Mouse (Mus musculus): ENCODE data around the gene Ddx6.

The Ddx6 gene

GRCm38 (mm10) chr9:44641616-44642015 is 36.9 kb downstream of the Ddx6 start:
- DNase-seq (ENCODE audit: low spot score in 2 of 2) = no peak

GRCm38 (mm10) chr9:44643103-44643502 is 38.4 kb downstream of the Ddx6 start:
- DNase-seq (ENCODE audit: low spot score in 2 of 2) = no peak

- DNase-seq (ENCODE audit: low spot score in 2 of 2) = no peak
Measured at GRCm38 (mm10) chr9:44644186-44644585, 39.5 kb downstream of the Ddx6 start.

DNA sequence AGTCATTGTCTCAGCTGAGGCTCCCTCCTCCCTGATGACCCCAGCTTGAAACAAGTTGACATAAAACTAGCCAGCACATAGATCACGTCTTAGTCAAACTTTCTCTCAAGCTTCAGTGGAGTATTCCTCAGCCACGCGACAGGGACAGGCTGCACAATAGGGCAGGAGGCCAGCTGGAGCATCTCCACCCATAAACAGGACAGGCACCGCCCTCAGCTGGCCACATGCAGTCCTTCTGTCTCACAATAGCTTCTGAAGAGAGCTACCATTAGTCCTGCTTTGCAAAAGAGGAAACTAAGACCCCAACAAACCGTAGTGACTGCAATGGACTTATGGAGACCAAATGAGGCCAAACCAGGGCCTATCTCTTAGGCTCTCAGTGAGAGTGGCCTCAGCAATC is 40.8 kb downstream of the Ddx6 start:
- peak; percentile 52 to 77 for DNase-seq (ENCODE audit: low spot score in 2 of 2)

DNA sequence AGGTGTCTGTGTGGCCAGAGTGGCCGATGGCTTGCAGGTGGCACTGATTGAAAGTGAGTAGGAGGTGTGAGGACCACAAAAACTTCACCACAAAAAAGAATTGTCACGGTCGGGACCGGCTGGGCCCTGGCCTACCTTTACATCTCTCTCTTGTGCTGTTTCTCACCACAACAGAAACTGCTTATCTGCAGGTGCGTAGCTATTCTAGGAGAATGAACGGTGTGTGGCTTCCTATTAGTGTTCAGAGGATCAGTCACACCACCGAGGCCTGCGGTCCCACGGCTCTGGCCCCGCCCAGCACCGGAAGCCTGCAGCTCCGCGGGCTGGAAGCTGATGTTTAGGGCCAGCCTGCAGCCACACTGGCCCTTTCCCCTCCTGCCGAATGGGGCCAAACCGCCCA is 41.2 kb downstream of the Ddx6 start:
- DNase-seq (ENCODE audit: low spot score in 2 of 2) = peak in 1 of 2 experiments; percentile 27

DNA sequence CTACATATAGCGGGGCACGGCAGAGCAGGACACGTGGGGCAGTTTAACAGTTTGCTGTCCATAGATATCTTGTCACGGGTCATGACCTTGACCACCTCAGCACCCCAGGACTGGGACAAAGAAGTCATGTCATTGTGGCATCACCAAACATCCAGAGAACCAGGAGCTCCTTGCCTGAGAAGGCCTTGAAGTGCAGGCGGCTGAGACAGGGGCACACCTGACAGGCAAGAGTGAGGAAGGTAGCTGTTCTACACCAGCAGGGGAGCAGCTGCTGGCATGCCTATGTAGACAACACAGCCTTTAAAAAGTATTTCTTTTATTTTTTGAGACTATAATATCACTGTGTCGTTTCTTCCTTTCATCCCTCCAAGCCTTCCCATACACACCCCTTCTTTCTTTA is 41.7 kb downstream of the Ddx6 start:
- no peak for DNase-seq (ENCODE audit: low spot score in 2 of 2)

- DNase-seq (ENCODE audit: low spot score in 2 of 2) = no peak
Measured at GRCm38 (mm10) chr9:44647026-44647425, 42.3 kb downstream of the Ddx6 start.

GRCm38 (mm10) chr9:44647656-44648055 is 43.0 kb downstream of the Ddx6 start:
- no peak for DNase-seq (ENCODE audit: low spot score in 2 of 2)

- no peak for DNase-seq (ENCODE audit: low spot score in 2 of 2)
Measured at GRCm38 (mm10) chr9:44648881-44649281, 44.2 kb downstream of the Ddx6 start.

DNA sequence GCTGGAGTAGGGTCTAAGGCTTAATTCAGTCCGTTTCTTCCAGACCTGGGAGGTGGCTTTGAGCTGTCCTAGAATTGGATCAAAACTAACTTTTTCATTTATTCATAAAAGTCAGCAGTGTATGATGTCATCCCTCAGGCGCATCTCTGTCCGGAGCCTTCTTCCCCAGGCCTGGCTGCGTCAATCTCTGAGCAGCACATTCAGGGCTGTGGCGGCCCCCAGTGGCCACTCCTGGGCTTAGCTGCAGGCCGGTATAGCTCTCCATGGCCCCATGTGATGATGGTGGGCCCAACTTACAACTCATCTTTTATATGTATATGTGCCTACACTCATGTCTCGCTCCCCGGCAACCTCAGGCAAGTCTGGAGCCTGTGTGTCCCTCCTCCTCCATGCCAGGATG is 47.3 kb downstream of the Ddx6 start:
- DNase-seq (ENCODE audit: low spot score in 2 of 2) = peak; percentile 59 to 62

DNA sequence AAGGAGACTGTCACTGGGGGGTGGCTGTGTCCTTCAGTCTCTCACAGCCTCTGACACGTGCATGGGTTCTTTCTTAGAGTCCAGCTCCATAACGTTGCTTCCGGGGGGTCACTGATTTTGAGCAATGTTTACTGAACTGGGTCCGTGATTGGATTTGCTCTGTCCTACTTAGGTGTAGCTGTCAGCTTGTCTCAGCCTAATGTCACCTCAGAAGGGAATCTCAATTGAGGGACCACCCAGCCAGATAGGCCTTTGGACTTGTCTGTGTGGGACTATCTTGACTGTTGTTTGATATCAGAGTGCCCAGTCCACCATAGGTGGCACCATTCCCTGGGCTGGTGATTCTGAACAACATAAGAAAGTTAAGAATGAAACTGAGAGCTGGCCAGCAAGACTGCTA is 49.2 kb downstream of the Ddx6 start:
- DNase-seq (ENCODE audit: low spot score in 2 of 2) = no peak

GRCm38 (mm10) chr9:44655098-44656066 is 50.7 kb downstream of the Ddx6 start:
- peak; percentile 60 to 77 for DNase-seq (ENCODE audit: low spot score in 2 of 2)

GRCm38 (mm10) chr9:44663706-44664105 is 59.0 kb downstream of the Ddx6 start:
- DNase-seq (ENCODE audit: low spot score in 2 of 2) = no peak

DNA sequence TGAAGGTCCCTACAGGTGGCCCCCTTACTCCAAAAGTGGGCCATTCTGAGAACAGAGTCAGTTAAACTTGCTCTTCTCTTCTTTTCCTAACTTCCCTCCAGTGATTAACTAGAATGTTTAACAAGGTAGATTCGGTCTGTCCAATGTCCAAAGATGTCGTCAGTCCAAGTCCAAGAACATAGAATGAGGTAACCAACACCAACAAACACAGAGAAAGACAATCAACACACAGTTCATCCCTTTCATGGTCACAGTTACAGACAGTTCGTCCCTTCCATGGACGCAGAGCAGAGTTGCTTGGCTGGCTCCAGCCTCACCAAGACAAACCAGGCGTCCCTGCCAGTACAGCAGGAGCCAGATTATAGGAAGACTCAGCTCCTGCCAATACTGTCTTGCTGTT is 66.7 kb downstream of the Ddx6 start:
- DNase-seq (ENCODE audit: low spot score in 2 of 2) = no peak

- DNase-seq (ENCODE audit: low spot score in 2 of 2) = no peak
Measured at GRCm38 (mm10) chr9:44672291-44672865, 67.7 kb downstream of the Ddx6 start.

DNA sequence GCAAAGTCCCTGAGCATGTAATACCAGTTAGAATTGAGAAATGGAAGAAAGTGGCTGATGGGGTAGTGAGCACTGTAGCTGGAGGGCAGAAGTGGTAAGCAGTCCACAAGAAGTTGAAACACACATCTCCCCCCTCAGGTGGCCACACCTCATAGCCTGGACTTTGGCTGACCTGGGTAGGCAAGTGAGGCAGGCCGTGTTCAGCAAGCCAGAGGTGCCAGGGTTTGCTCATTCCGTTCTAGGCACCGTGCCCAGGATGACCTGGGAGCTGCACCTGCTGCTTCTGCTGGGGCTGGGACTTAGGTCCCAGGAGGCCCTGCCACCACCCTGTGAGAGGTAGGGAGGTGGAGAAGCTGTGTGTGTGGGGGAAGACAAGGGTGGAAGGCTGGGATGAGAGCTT is 68.3 kb downstream of the Ddx6 start, which contains the start of gene Treh:
TSS of gene Treh (plus strand) at position 229 of the 400 bp plus-strand sequence.
- no peak for DNase-seq (ENCODE audit: low spot score in 2 of 2)

- DNase-seq (ENCODE audit: low spot score in 2 of 2) = no peak
Measured at GRCm38 (mm10) chr9:44678288-44678871, 73.7 kb downstream of the Ddx6 start.

GRCm38 (mm10) chr9:44679565-44679964 is 74.9 kb downstream of the Ddx6 start:
- no peak for DNase-seq (ENCODE audit: low spot score in 2 of 2)

GRCm38 (mm10) chr9:44683046-44683445 is 78.4 kb downstream of the Ddx6 start:
- DNase-seq (ENCODE audit: low spot score in 2 of 2) = no peak

GRCm38 (mm10) chr9:44685346-44686330 is 80.9 kb downstream of the Ddx6 start:
- DNase-seq (ENCODE audit: low spot score in 2 of 2) = peak; percentile 50 to 68

- DNase-seq (ENCODE audit: low spot score in 2 of 2) = no peak
Measured at GRCm38 (mm10) chr9:44686638-44687037, 81.9 kb downstream of the Ddx6 start.
